In the genomic region with DNA sequence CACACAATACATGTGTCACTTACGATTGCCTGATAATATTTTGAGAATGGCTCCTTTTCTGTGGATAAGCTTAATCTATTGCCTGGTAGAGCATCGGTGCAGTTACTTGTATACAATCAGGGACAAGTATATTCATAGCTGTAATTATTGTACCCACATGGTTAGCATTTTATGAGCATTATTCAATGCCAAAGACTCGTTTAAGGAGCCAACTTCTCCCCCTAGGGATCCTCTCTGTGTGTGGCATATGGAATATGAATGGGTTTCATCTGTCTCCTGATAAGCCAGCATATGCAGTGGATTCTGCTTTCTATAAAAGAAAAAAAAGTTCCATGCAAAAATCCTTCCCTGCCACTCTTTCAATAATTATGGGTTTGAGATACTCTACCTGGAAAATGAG, we compare ENCODE assay signal across 29 mouse cellular contexts. TPM values are rescaled to one million over a fixed set of nuclear protein-coding genes. Genes with fewer than 3 reads are reported as not detected.
DNase-seq lines count a peak whose midpoint lies in the region; ATAC-seq lines count a peak whose summit lies in the region.
"Had no signal": no experiment of that assay in that cellular context is flagged by ENCODE, and none has a peak within 500 bp of the region (broad histone marks: within the 10 kb centered on the region; RNA-seq: fewer than 3 reads in every experiment).

No protein-coding gene starts in this region.

- H3K9ac ChIP-seq in hindbrain, embryonic 14.5 days, result no peak overlapping the region
- H3K9ac ChIP-seq: embryonic facial prominence, embryonic 12.5 days; forebrain, embryonic 15.5 days; heart, embryonic 15.5 days had no signal

- no peak overlapping the region for H3K27ac ChIP-seq in hindbrain, embryonic 14.5 days
- no peak overlapping the region for H3K27ac ChIP-seq in hindbrain, embryonic 10.5 days
- H3K27ac ChIP-seq: embryonic facial prominence, embryonic 12.5 days; forebrain, embryonic 15.5 days; heart, adult 2 months; heart, embryonic 15.5 days had no signal

- no peak for ATAC-seq in hindbrain, embryonic 14.5 days (ENCODE audit: low FRiP score)
- ATAC-seq: activated CD4-positive, CD25-positive, alpha-beta regulatory T cell, adult 4 months; forebrain, embryonic 15.5 days; hindbrain, embryonic 16.5 days; Patski had no signal

- H3K36me3 ChIP-seq in hindbrain, embryonic 14.5 days (replicated peaks; ENCODE audit: control insufficient read depth, insufficient read depth), result no peaks in the 10 kb centered on the region
- H3K36me3 ChIP-seq in hindbrain, embryonic 10.5 days, result no peaks in the 10 kb centered on the region
- H3K36me3 ChIP-seq: embryonic facial prominence, embryonic 12.5 days; forebrain, embryonic 15.5 days; heart, embryonic 15.5 days had no signal

- no peak overlapping the region for H3K4me3 ChIP-seq in hindbrain, embryonic 14.5 days (replicated peaks; ENCODE audit: low read length)
- no peak overlapping the region for H3K4me3 ChIP-seq in hindbrain, embryonic 10.5 days
- H3K4me3 ChIP-seq: embryonic facial prominence, embryonic 12.5 days; forebrain, embryonic 15.5 days; heart, adult 2 months; heart, embryonic 15.5 days had no signal

- DNase-seq in hindbrain, embryonic 14.5 days (ENCODE audit: low spot score), result peak; percentile 26
- DNase-seq in hindbrain, embryonic 10.5 days (ENCODE audit: low spot score), result no peak
- DNase-seq in layer of hippocampus, adult 9-10 months (ENCODE audit: low spot score), result peak; percentile 9
- no peak for DNase-seq in layer of hippocampus, postnatal 36 days
- peak; percentile 48 for DNase-seq in brain, adult 2 months (ENCODE audit: low read depth, low spot score)
- peak; percentile 39 for DNase-seq in brain, embryonic 18.5 days (ENCODE audit: low read depth, low spot score)
- DNase-seq in kidney, postnatal 4 days, result no peak
- DNase-seq: adrenal gland, postnatal 14 days; cerebellum, adult 11 months; cerebellum, adult 8-10 months; cerebellum, postnatal 25 days; gastrocnemius, postnatal 14 days; heart, adult 2 months; heart, postnatal 14 days; kidney, adult 11 months had no signal

- 61% methylated on average over 3 of the region's 3 CpGs for WGBS in hindbrain, embryonic 14.5 days
- WGBS in hindbrain, embryonic 10.5 days, result 83% methylated on average over 3 of the region's 3 CpGs

- no peaks in the 10 kb centered on the region for H3K4me1 ChIP-seq in hindbrain, embryonic 14.5 days (replicated peaks; ENCODE audit: control insufficient read depth, insufficient read depth, low read length)
- H3K4me1 ChIP-seq in hindbrain, embryonic 10.5 days (replicated peaks), result no peaks in the 10 kb centered on the region
- H3K4me1 ChIP-seq: forebrain, embryonic 15.5 days; heart, embryonic 15.5 days had no signal

- H3K4me2 ChIP-seq in hindbrain, embryonic 14.5 days (replicated peaks), result no peak overlapping the region
- H3K4me2 ChIP-seq: embryonic facial prominence, embryonic 12.5 days; forebrain, embryonic 15.5 days; heart, embryonic 11.5 days; heart, embryonic 15.5 days had no signal

- no peaks in the 10 kb centered on the region for H3K9me3 ChIP-seq in hindbrain, embryonic 14.5 days (ENCODE audit: control insufficient read depth, low read length)
- no peaks in the 10 kb centered on the region for H3K9me3 ChIP-seq in hindbrain, embryonic 10.5 days
- H3K9me3 ChIP-seq: embryonic facial prominence, embryonic 12.5 days; forebrain, embryonic 15.5 days; heart, embryonic 15.5 days had no signal

- H3K27me3 ChIP-seq in hindbrain, embryonic 14.5 days (ENCODE audit: control insufficient read depth, insufficient read depth, low read length), result no peaks in the 10 kb centered on the region
- no peaks in the 10 kb centered on the region for H3K27me3 ChIP-seq in hindbrain, embryonic 10.5 days (ENCODE audit: insufficient read depth, poor library complexity, severe bottlenecking)
- H3K27me3 ChIP-seq: embryonic facial prominence, embryonic 12.5 days; forebrain, embryonic 15.5 days; heart, embryonic 15.5 days; Patski had no signal

RNA-seq across cellular contexts. Expression of gene Krtap4-7, which starts 0.5 kb away (rescaled TPM):
- polyA plus RNA-seq in hindbrain, embryonic 14.5 days (2014; fragmentation: Nextera tagmentation; extraction: Ambion mirVana), result not detected in 2 replicates
- polyA plus RNA-seq in hindbrain, embryonic 10.5 days (2016; fragmentation: Nextera tagmentation; extraction: Ambion mirVana), result not detected in 2 replicates
- total RNA-seq in layer of hippocampus, postnatal 36 days (2021), result not detected
- total RNA-seq: adrenal gland, adult 18-20 months; adrenal gland, postnatal 14 days; ES-E14; gastrocnemius, adult 18-20 months; gastrocnemius, postnatal 14 days; heart, adult 2 months; heart, postnatal 14 days; hematopoietic stem cell, adult 5-6 weeks had no signal
- polyA plus RNA-seq: activated CD4-positive, CD25-positive, alpha-beta regulatory T cell, adult 4 months; cortical plate, adult 2 months; embryonic facial prominence, embryonic 12.5 days; forebrain, embryonic 15.5 days; gonadal fat pad, adult 2 months; heart, adult 2 months; heart, embryonic 11.5 days; heart, embryonic 15.5 days; hindbrain, embryonic 16.5 days; intestine, embryonic 14.5 days; Patski had no signal

RNA-seq across cellular contexts. Expression of gene Gm11555, which starts 5.7 kb away (rescaled TPM):
- not detected in 2 replicates for polyA plus RNA-seq in hindbrain, embryonic 14.5 days (2014; fragmentation: Nextera tagmentation; extraction: Ambion mirVana)
- not detected in 2 replicates for polyA plus RNA-seq in hindbrain, embryonic 10.5 days (2016; fragmentation: Nextera tagmentation; extraction: Ambion mirVana)
- total RNA-seq in layer of hippocampus, postnatal 36 days (2021), result not detected
- total RNA-seq: adrenal gland, adult 18-20 months; adrenal gland, postnatal 14 days; ES-E14; gastrocnemius, adult 18-20 months; gastrocnemius, postnatal 14 days; heart, adult 2 months; heart, postnatal 14 days; hematopoietic stem cell, adult 5-6 weeks had no signal
- polyA plus RNA-seq: activated CD4-positive, CD25-positive, alpha-beta regulatory T cell, adult 4 months; cortical plate, adult 2 months; embryonic facial prominence, embryonic 12.5 days; forebrain, embryonic 15.5 days; gonadal fat pad, adult 2 months; heart, adult 2 months; heart, embryonic 11.5 days; heart, embryonic 15.5 days; hindbrain, embryonic 16.5 days; intestine, embryonic 14.5 days; Patski had no signal

RNA-seq across cellular contexts. Expression of gene Krtap4-2, which starts 9.5 kb away (rescaled TPM):
- not detected in 2 replicates for polyA plus RNA-seq in hindbrain, embryonic 14.5 days (2014; fragmentation: Nextera tagmentation; extraction: Ambion mirVana)
- not detected in 2 replicates for polyA plus RNA-seq in hindbrain, embryonic 10.5 days (2016; fragmentation: Nextera tagmentation; extraction: Ambion mirVana)
- not detected for total RNA-seq in layer of hippocampus, postnatal 36 days (2021)
- total RNA-seq: adrenal gland, adult 18-20 months; adrenal gland, postnatal 14 days; ES-E14; gastrocnemius, adult 18-20 months; gastrocnemius, postnatal 14 days; heart, adult 2 months; heart, postnatal 14 days; hematopoietic stem cell, adult 5-6 weeks had no signal
- polyA plus RNA-seq: activated CD4-positive, CD25-positive, alpha-beta regulatory T cell, adult 4 months; cortical plate, adult 2 months; embryonic facial prominence, embryonic 12.5 days; forebrain, embryonic 15.5 days; gonadal fat pad, adult 2 months; heart, adult 2 months; heart, embryonic 11.5 days; heart, embryonic 15.5 days; hindbrain, embryonic 16.5 days; intestine, embryonic 14.5 days; Patski had no signal

RNA-seq across cellular contexts. Expression of gene Gm11563, which starts 14.4 kb away (rescaled TPM):
- not detected in 2 replicates for polyA plus RNA-seq in hindbrain, embryonic 14.5 days (2014; fragmentation: Nextera tagmentation; extraction: Ambion mirVana)
- not detected in 2 replicates for polyA plus RNA-seq in hindbrain, embryonic 10.5 days (2016; fragmentation: Nextera tagmentation; extraction: Ambion mirVana)
- total RNA-seq in layer of hippocampus, postnatal 36 days (2021), result not detected
- total RNA-seq: adrenal gland, adult 18-20 months; adrenal gland, postnatal 14 days; ES-E14; gastrocnemius, adult 18-20 months; gastrocnemius, postnatal 14 days; heart, adult 2 months; heart, postnatal 14 days; hematopoietic stem cell, adult 5-6 weeks had no signal
- polyA plus RNA-seq: activated CD4-positive, CD25-positive, alpha-beta regulatory T cell, adult 4 months; cortical plate, adult 2 months; embryonic facial prominence, embryonic 12.5 days; forebrain, embryonic 15.5 days; gonadal fat pad, adult 2 months; heart, adult 2 months; heart, embryonic 11.5 days; heart, embryonic 15.5 days; hindbrain, embryonic 16.5 days; intestine, embryonic 14.5 days; Patski had no signal

RNA-seq across cellular contexts. Expression of gene Krtap4-1, which starts 16.3 kb away (rescaled TPM):
- polyA plus RNA-seq in hindbrain, embryonic 14.5 days (2014; fragmentation: Nextera tagmentation; extraction: Ambion mirVana), result not detected in 2 replicates
- not detected in 2 replicates for polyA plus RNA-seq in hindbrain, embryonic 10.5 days (2016; fragmentation: Nextera tagmentation; extraction: Ambion mirVana)
- not detected for total RNA-seq in layer of hippocampus, postnatal 36 days (2021)
- total RNA-seq: adrenal gland, adult 18-20 months; adrenal gland, postnatal 14 days; ES-E14; gastrocnemius, adult 18-20 months; gastrocnemius, postnatal 14 days; heart, adult 2 months; heart, postnatal 14 days; hematopoietic stem cell, adult 5-6 weeks had no signal
- polyA plus RNA-seq: activated CD4-positive, CD25-positive, alpha-beta regulatory T cell, adult 4 months; cortical plate, adult 2 months; embryonic facial prominence, embryonic 12.5 days; forebrain, embryonic 15.5 days; gonadal fat pad, adult 2 months; heart, adult 2 months; heart, embryonic 11.5 days; heart, embryonic 15.5 days; hindbrain, embryonic 16.5 days; intestine, embryonic 14.5 days; Patski had no signal

Comparison
In these comparisons a context has a peak if more than half of its experiments do, and no peak if none do; other contexts are left out.
1. DNase-seq: peak in hindbrain, embryonic 14.5 days (single experiment), layer of hippocampus, adult 9-10 months (single experiment), brain, adult 2 months (single experiment) and brain, embryonic 18.5 days (single experiment); none in hindbrain, embryonic 10.5 days (single experiment), layer of hippocampus, postnatal 36 days (0 of 2) and kidney, postnatal 4 days (0 of 2).